Mouse (Mus musculus) stomach, embryonic 14.5 days (tissue): Measurements from ENCODE around the gene Setd5. TPM values are rescaled to one million over a fixed set of nuclear protein-coding genes. Genes with fewer than 3 reads are reported as not detected.
A peak's percentile ranks its signal among the peaks of the same experiment; 100 is the strongest.

ENCODE experiments used
- ATAC-seq: fragments of 200-750 bp; cut with Nextera tagmentation; 2 replicates; pipeline ENCODE4 v1.8.0; 2017; ENCODE audit warnings: low read depth, moderate TSS enrichment; ENCODE audit not compliant: insufficient number of reproducible peaks, insufficient read depth, low FRiP score
- H3K27ac ChIP-seq: fragments of 300-500 bp; sonication (generic); 2 replicates; pipeline ENCODE4 v1.5.1; 2014; ENCODE audit warnings: mild to moderate bottlenecking, low read length, moderate library complexity, mixed read lengths
- H3K27me3 ChIP-seq: fragments of 300-500 bp; sonication (generic); 2 replicates; pipeline ENCODE4 v1.6.1; 2014; ENCODE audit warnings: low read length, control low read depth, mixed read lengths; ENCODE audit not compliant: control insufficient read depth, insufficient read depth
- H3K36me3 ChIP-seq: fragments of 300-500 bp; sonication (generic); 2 replicates; pipeline ENCODE4 v1.6.1; 2014; ENCODE audit warnings: mild to moderate bottlenecking, control low read depth, low read length, moderate library complexity, mixed read lengths; ENCODE audit not compliant: control insufficient read depth, insufficient read depth
- H3K4me1 ChIP-seq: fragments of 300-500 bp; sonication (generic); 2 replicates; pipeline ENCODE4 v1.6.1; 2014; ENCODE audit warnings: low read length, control low read depth, mixed read lengths; ENCODE audit not compliant: control insufficient read depth, insufficient read depth
- H3K4me2 ChIP-seq: fragments of 300-500 bp; sonication (generic); replicated peaks from 2 replicates; pipeline ENCODE4 v1.6.1; 2014; ENCODE audit warnings: low read depth, low read length, control low read depth
- H3K4me3 ChIP-seq: fragments of 300-500 bp; sonication (generic); 2 replicates; pipeline ENCODE4 v1.5.1; 2014; ENCODE audit warnings: low read depth, low read length, control low read depth
- H3K9ac ChIP-seq: fragments of 300-500 bp; sonication (generic); replicated peaks from 2 replicates; pipeline ENCODE4 v1.6.1; 2014; ENCODE audit warnings: low read depth, mild to moderate bottlenecking, control low read depth, low read length, moderate library complexity, mixed read lengths
- H3K9me3 ChIP-seq: fragments of 300-500 bp; sonication (generic); 2 replicates; pipeline ENCODE4 v1.6.1; 2016; ENCODE audit warnings: low read depth, low read length, control low read depth; ENCODE audit not compliant: control insufficient read depth
- WGBS: fragments of 180-500 bp; shearing (Covaris S2); extraction: QIAGEN DNeasy Blood & Tissue Kit; methylation state at CpG from one replicate; pipeline ENCODE4 v1.1.7; 2014; 5-methylcytosine and 5-hydroxymethylcytosine counted together
- polyA plus RNA-seq: library from polyadenylated mRNA; unstranded; fragments of >200 nt; fragmentation: Nextera tagmentation; extraction: Ambion mirVana; gene quantifications from 2 replicates; pipeline ENCODE4 v1.2.1, GENCODE M21; 2014

Setd5 gene
- 114 and 123 TPM in 2 replicates for polyA plus RNA-seq

- H3K36me3 ChIP-seq = no peaks in the 10 kb centered on the region
- H3K9ac ChIP-seq = peak within 1 kb of the TSS; percentile 99
- H3K4me3 ChIP-seq = peak within 1 kb of the TSS; percentile 80
- H3K9me3 ChIP-seq = no peaks in the 10 kb centered on the region
- WGBS = under 1% methylated on average over 60 of the region's 91 CpGs
- peak; percentile 91 for ATAC-seq
- H3K4me2 ChIP-seq = peak within 1 kb of the TSS; percentile 87
- H3K27ac ChIP-seq = peak within 1 kb of the TSS; percentile 100
- peaks cover 21% of the 10 kb centered on the region for H3K4me1 ChIP-seq
- no peaks in the 10 kb centered on the region for H3K27me3 ChIP-seq
Measured at GRCm38 (mm10) chr6:113076686-113077516, at the start of gene Setd5. Gene Setd5 (plus strand): TSS chr6:113077365.

GRCm38 (mm10) chr6:113027446-113027845 is 49.7 kb upstream of the Setd5 start:
- Histone ChIP-seq H3K36me3 (no peaks in the 10 kb centered on the region), H3K27me3 (no peaks in the 10 kb centered on the region), H3K4me2 (no peak overlapping the region), H3K9ac (no peak overlapping the region), H3K4me1 (0 out of 2 replicates have a peak, but pooled peaks cover 8% of the 10 kb centered on the region), H3K4me3 (no peak overlapping the region), H3K9me3 (no peaks in the 10 kb centered on the region), H3K27ac (no peak overlapping the region)
- WGBS = 42% methylated on average over 2 of the region's 2 CpGs
- ATAC-seq = no peak

- Histone ChIP-seq H3K4me2 (no peak overlapping the region), H3K4me1 (0 out of 2 replicates have a peak, but pooled peaks cover 7% of the 10 kb centered on the region), H3K9me3 (no peaks in the 10 kb centered on the region), H3K4me3 (no peak overlapping the region), H3K9ac (no peak overlapping the region), H3K27ac (no peak overlapping the region), H3K27me3 (no peaks in the 10 kb centered on the region), H3K36me3 (no peaks in the 10 kb centered on the region)
- ATAC-seq = no peak
- WGBS = 61% methylated on average over 3 of the region's 3 CpGs
Measured at GRCm38 (mm10) chr6:113029006-113029405, 48.2 kb upstream of the Setd5 start.

- Histone ChIP-seq H3K27me3 (no peaks in the 10 kb centered on the region), H3K4me2 (no peak overlapping the region), H3K9ac (no peak overlapping the region), H3K36me3 (no peaks in the 10 kb centered on the region), H3K27ac (0 out of 2 replicates have a peak overlapping the region, but pooled peaks have one; percentile 21), H3K4me3 (no peak overlapping the region), H3K4me1 (0 out of 2 replicates have a peak, but pooled peaks cover 3% of the 10 kb centered on the region), H3K9me3 (no peaks in the 10 kb centered on the region)
- ATAC-seq = no peak
- 57% methylated on average over 3 of the region's 3 CpGs for WGBS
Measured at GRCm38 (mm10) chr6:113030553-113030952, 46.6 kb upstream of the Setd5 start.

GRCm38 (mm10) chr6:113030970-113031660 is 46.0 kb upstream of the Setd5 start:
- no peak overlapping the region for H3K4me3 ChIP-seq
- H3K27ac ChIP-seq = 0 out of 2 replicates have a peak overlapping the region, but pooled peaks have one; percentile 21
- H3K9ac ChIP-seq = no peak overlapping the region
- H3K4me2 ChIP-seq = no peak overlapping the region
- no peaks in the 10 kb centered on the region for H3K36me3 ChIP-seq
- ATAC-seq = peak; percentile 69; the same call in 1 of the 2 replicates
- no peaks in the 10 kb centered on the region for H3K9me3 ChIP-seq
- 0 out of 2 replicates have a peak, but pooled peaks cover 3% of the 10 kb centered on the region for H3K4me1 ChIP-seq
- WGBS = 61% methylated on average over 10 of the region's 10 CpGs
- no peaks in the 10 kb centered on the region for H3K27me3 ChIP-seq

- no peak overlapping the region for H3K9ac ChIP-seq
- H3K9me3 ChIP-seq = no peaks in the 10 kb centered on the region
- H3K27ac ChIP-seq = no peak overlapping the region
- ATAC-seq = no peak
- WGBS = 63% methylated on average over 3 of the region's 3 CpGs
- no peaks in the 10 kb centered on the region for H3K27me3 ChIP-seq
- H3K4me2 ChIP-seq = no peak overlapping the region
- no peak overlapping the region for H3K4me3 ChIP-seq
- 0 out of 2 replicates have a peak, but pooled peaks cover 3% of the 10 kb centered on the region for H3K4me1 ChIP-seq
- H3K36me3 ChIP-seq = no peaks in the 10 kb centered on the region
Measured at GRCm38 (mm10) chr6:113032121-113032520, 45.0 kb upstream of the Setd5 start.

- Histone ChIP-seq H3K27me3 (no peaks in the 10 kb centered on the region), H3K4me2 (no peak overlapping the region), H3K27ac (no peak overlapping the region), H3K9me3 (no peaks in the 10 kb centered on the region), H3K4me1 (0 out of 2 replicates have a peak, but pooled peaks cover 3% of the 10 kb centered on the region), H3K4me3 (no peak overlapping the region), H3K36me3 (no peaks in the 10 kb centered on the region), H3K9ac (no peak overlapping the region)
- no peak for ATAC-seq
- 85% methylated on average over 2 of the region's 2 CpGs for WGBS
Measured at GRCm38 (mm10) chr6:113033185-113033584, 44.0 kb upstream of the Setd5 start.

GRCm38 (mm10) chr6:113034466-113034865 is 42.7 kb upstream of the Setd5 start:
- H3K27ac ChIP-seq = no peak overlapping the region
- no peaks in the 10 kb centered on the region for H3K36me3 ChIP-seq
- no peaks in the 10 kb centered on the region for H3K9me3 ChIP-seq
- ATAC-seq = no peak
- H3K4me3 ChIP-seq = no peak overlapping the region
- WGBS = 74% methylated on average over 6 of the region's 6 CpGs
- H3K4me2 ChIP-seq = no peak overlapping the region
- H3K27me3 ChIP-seq = no peaks in the 10 kb centered on the region
- 0 out of 2 replicates have a peak, but pooled peaks cover 3% of the 10 kb centered on the region for H3K4me1 ChIP-seq
- no peak overlapping the region for H3K9ac ChIP-seq
